Mouse (Mus musculus) thymus, adult 2 months (tissue): ENCODE results near the gene Rnf41. TPM values are rescaled to one million over a fixed set of nuclear protein-coding genes. Genes with fewer than 3 reads are reported as not detected.

Source experiments
- DNase-seq: peaks from one replicate; pipeline ENCODE4 v3.0.0; 2021
- H3K27ac ChIP-seq: fragments of 200-500 bp; 2 replicates; pipeline ENCODE4 v1.5.1; 2012; ENCODE audit warnings: low read length, control low read depth; ENCODE audit not compliant: control insufficient read depth, insufficient read depth
- H3K27me3 ChIP-seq: fragments of 200-500 bp; 2 replicates; pipeline ENCODE4 v1.6.1; 2012; ENCODE audit warnings: mild to moderate bottlenecking, low read length, moderate library complexity, mixed read lengths; ENCODE audit not compliant: control insufficient read depth, insufficient read depth
- H3K36me3 ChIP-seq: fragments of 200-500 bp; 2 replicates; pipeline ENCODE4 v1.6.1; 2012; ENCODE audit warnings: mild to moderate bottlenecking, low read length, moderate library complexity; ENCODE audit not compliant: control insufficient read depth, insufficient read depth
- H3K4me1 ChIP-seq: fragments of 200-500 bp; replicated peaks from 2 replicates; pipeline ENCODE4 v1.6.1; 2012; ENCODE audit warnings: low read length; ENCODE audit not compliant: control insufficient read depth, insufficient read depth
- H3K4me3 ChIP-seq: fragments of 200-500 bp; 2 replicates; pipeline ENCODE4 v1.5.1; 2012; ENCODE audit warnings: mild to moderate bottlenecking, low read length, control low read depth, moderate library complexity; ENCODE audit not compliant: control insufficient read depth, insufficient read depth
- CTCF ChIP-seq: fragments of 200-500 bp; IDR thresholded peaks from 2 replicates; pipeline ENCODE4 v1.5.1; 2012; ENCODE audit warnings: mild to moderate bottlenecking, control low read depth, low read length, moderate library complexity, borderline replicate concordance; ENCODE audit not compliant: control insufficient read depth, poor library complexity, insufficient read depth; ENCODE audit errors: extremely low read depth
- POLR2A ChIP-seq: fragments of 200-500 bp; IDR thresholded peaks from 2 replicates; pipeline ENCODE4 v1.6.1; 2012; ENCODE audit warnings: mild to moderate bottlenecking, low read length, control low read depth, moderate library complexity; ENCODE audit not compliant: control insufficient read depth, poor library complexity, insufficient read depth; ENCODE audit errors: extremely low read depth
- WGBS: fragments of 180-500 bp; shearing (Covaris S2); methylation state at CpG from one replicate; pipeline ENCODE4 v1.1.7; 2018; 5-methylcytosine and 5-hydroxymethylcytosine counted together
- polyA plus RNA-seq: library from polyadenylated mRNA; depleted of rRNA; stranded (reverse); fragments of >200 nt; gene quantifications from 2 replicates; pipeline ENCODE4 v1.2.3, GENCODE M21; 2012

Gene Rnf41
- polyA plus RNA-seq, 1 experiment: 37.8 TPM

GRCm38 (mm10) chr10:128474366-128474765 lies 62.9 kb downstream of the Rnf41 start:
- whole genome bisulfite sequencing: 97% methylated on average over 12 of the region's 12 CpGs
- no peak overlapping the region for H3K27ac ChIP-seq
- peaks cover 79% of the 10 kb centered on the region for H3K36me3 ChIP-seq
- H3K4me3 ChIP-seq: no peak overlapping the region
- no peaks in the 10 kb centered on the region for H3K4me1 ChIP-seq
- no peaks in the 10 kb centered on the region for H3K27me3 ChIP-seq
- TF ChIP-seq CTCF (no peak), POLR2A (no peak)
- no peak for DNase-seq

DNA sequence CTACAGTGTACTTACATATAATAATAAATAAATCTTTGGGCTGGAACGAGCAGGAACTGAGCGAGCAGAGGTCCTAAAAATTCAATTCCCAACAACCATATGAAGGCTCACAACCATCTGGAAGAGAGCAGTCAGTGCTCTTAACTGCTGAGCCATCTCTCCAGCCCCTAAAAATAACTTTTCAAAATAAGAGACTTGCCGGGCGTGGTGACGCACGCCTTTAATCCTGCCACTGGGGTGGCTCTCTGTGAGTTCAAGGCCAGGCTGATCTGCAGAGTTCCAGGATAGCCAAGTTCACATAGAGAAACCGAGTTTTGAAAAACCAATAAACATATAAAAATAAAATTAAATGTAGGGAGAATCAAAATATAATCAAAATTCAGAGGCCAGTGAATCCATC lies 74.9 kb downstream of the Rnf41 start:
- H3K27me3 ChIP-seq: no peaks in the 10 kb centered on the region
- 93% methylated on average over 7 of the region's 7 CpGs for WGBS
- no peak overlapping the region for H3K27ac ChIP-seq
- DNase-seq: no peak
- peaks cover 85% of the 10 kb centered on the region for H3K36me3 ChIP-seq
- TF ChIP-seq POLR2A: no peak
- no peak for TF ChIP-seq CTCF
- peaks cover 2% of the 10 kb centered on the region for H3K4me1 ChIP-seq
- no peak overlapping the region for H3K4me3 ChIP-seq

GRCm38 (mm10) chr10:128487861-128488712 lies 76.6 kb downstream of the Rnf41 start:
- H3K4me1 ChIP-seq: peaks cover 18% of the 10 kb centered on the region
- WGBS: 97% methylated on average over 22 of the region's 22 CpGs
- TF ChIP-seq POLR2A: no peak
- TF ChIP-seq CTCF: no peak
- no peaks in the 10 kb centered on the region for H3K27me3 ChIP-seq
- H3K36me3 ChIP-seq: peaks cover 69% of the 10 kb centered on the region
- DNase-seq: no peak
- H3K4me3 ChIP-seq: no peak overlapping the region
- H3K27ac ChIP-seq: no peak overlapping the region

DNA sequence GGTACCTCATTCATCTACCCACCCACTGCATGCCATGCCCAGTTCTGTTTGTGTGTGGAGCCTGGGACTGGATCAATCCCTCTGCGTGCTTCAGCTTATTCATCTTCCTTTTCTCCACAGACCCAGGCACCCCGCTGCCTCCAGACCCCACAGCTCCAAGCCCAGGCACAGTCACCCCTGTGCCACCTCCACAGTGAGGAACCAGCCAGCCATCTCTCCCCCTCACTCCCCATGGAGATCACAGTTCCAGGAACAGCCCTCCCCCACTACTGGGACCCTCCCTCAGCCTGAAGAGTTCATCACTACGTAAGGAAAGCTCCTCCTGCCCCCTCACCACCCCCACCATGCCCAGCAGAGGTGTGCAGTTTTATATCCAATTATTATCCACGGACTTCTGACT lies 77.3 kb downstream of the Rnf41 start:
- no peak overlapping the region for H3K27ac ChIP-seq
- WGBS: 98% methylated on average over 4 of the region's 4 CpGs
- peaks cover 18% of the 10 kb centered on the region for H3K4me1 ChIP-seq
- DNase-seq: no peak
- H3K27me3 ChIP-seq: no peaks in the 10 kb centered on the region
- H3K36me3 ChIP-seq: peaks cover 62% of the 10 kb centered on the region
- TF ChIP-seq CTCF: no peak
- no peak for TF ChIP-seq POLR2A
- H3K4me3 ChIP-seq: no peak overlapping the region

- 89% methylated on average over 5 of the region's 5 CpGs for WGBS
- no peak overlapping the region for H3K27ac ChIP-seq
- H3K4me1 ChIP-seq: peaks cover 18% of the 10 kb centered on the region
- H3K36me3 ChIP-seq: peaks cover 58% of the 10 kb centered on the region
- H3K27me3 ChIP-seq: no peaks in the 10 kb centered on the region
- TF ChIP-seq CTCF (no peak), POLR2A (no peak)
- DNase-seq: no peak
- no peak overlapping the region for H3K4me3 ChIP-seq
Measured at GRCm38 (mm10) chr10:128489380-128489779, 77.9 kb downstream of the Rnf41 start.

DNA sequence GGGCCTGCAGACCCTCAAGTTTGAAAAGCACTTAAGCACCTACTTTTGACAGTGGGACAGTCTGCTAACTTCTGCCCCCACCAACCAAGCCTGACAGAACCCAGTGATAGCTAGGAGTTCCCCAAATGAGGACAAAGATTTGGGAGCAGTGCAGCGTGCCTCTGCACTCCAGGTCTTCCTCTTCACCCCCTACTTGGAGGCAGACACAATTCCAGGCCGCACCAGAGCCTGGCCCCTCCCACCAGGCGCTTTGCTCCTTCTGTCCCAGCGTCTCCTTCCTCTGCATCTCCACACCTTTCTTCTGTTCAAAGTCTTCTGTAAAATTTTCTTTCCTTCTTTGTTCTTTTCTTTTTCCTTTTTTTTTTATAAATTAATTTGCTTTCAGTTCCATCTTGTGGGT lies 78.3 kb downstream of the Rnf41 start:
- DNase-seq: no peak
- Histone ChIP-seq H3K36me3 (peaks cover 58% of the 10 kb centered on the region), H3K4me1 (peaks cover 22% of the 10 kb centered on the region), H3K4me3 (no peak overlapping the region), H3K27me3 (no peaks in the 10 kb centered on the region), H3K27ac (no peak overlapping the region)
- TF ChIP-seq CTCF (no peak), POLR2A (no peak)
- 90% methylated on average over 4 of the region's 4 CpGs for WGBS

DNA sequence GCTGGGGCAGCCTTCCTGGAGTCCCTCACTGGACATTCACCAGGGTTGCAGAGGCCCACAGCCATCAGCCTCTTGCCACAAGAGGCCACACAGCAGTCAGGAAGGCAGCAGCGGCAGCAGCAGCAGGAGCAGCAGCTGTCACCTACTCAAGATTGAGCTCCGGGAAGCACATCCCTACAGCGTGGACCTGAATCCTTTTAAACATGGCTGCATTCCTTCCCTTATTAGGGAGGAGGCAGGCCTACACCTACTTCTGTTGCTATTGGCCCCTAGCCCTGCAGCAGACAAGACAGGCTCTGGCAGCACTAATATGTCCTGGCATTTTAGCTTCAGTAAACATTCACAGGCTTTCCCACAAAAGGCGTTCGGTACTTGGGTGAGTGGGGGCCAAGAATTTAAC lies 78.8 kb downstream of the Rnf41 start:
- no peak overlapping the region for H3K4me3 ChIP-seq
- H3K27me3 ChIP-seq: no peaks in the 10 kb centered on the region
- no peak for DNase-seq
- peaks cover 27% of the 10 kb centered on the region for H3K4me1 ChIP-seq
- WGBS: 93% methylated on average over 5 of the region's 5 CpGs
- no peak overlapping the region for H3K27ac ChIP-seq
- H3K36me3 ChIP-seq: peaks cover 58% of the 10 kb centered on the region
- TF ChIP-seq POLR2A: no peak
- TF ChIP-seq CTCF: no peak
